Mouse (Mus musculus): ENCODE measurements around the gene Cacna1a.

Cacna1a gene

GRCm38 (mm10) chr8:84639162-84640009, 251.1 kb downstream of the Cacna1a start:
- peak; percentile 89 to 99 for DNase-seq

DNA sequence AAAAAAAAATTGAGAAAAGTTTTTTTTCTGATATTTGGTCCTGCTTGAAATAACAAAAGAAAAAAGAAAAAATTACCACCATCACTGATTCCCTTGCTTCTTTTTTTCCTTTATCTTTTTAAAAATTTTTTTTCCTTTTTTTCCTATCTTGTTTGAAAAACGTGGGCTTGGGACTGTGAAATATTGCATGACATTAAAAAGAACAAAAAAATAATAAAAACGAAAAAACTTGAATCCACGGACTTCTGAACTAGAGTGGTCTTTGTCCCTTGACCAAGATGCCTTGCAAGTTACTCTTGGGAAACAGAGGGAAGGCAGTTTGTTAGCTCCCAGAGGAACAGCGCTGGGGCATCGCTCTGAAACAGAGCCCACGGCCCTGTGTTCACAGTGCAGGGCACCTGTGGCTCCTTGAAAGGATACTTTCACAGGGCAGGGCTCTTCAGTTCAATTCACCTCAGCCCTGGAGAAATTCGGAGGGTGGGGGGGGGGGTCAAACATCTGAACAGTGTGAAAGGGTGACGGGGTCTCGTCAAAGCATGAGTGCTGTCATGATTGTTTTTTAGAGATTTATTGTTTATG, 251.9 kb downstream of the Cacna1a start:
- no peak for DNase-seq

GRCm38 (mm10) chr8:84640617-84641294, 252.5 kb downstream of the Cacna1a start:
- no peak for DNase-seq

GRCm38 (mm10) chr8:84641578-84642361, 253.5 kb downstream of the Cacna1a start:
- no peak for DNase-seq

DNA sequence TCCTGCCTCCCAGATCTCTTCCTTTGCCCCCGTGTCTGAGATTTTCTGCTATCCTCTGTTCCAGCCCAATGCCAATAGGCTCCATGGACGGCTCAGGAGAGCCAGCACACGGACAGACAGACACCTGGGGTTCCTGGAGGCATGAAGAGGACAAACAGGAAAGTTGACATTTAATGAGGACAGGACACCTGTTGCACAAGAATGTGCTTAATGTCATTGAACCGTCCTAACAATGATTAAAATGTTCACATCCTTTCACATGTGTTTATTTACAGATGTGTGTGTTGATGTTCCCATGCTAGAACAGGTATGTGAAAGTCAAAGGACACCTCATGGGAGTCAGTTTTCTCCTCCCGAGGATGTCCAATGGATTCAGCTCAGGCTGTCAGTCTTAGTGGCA, 254.8 kb downstream of the Cacna1a start:
- DNase-seq, result no peak

DNA sequence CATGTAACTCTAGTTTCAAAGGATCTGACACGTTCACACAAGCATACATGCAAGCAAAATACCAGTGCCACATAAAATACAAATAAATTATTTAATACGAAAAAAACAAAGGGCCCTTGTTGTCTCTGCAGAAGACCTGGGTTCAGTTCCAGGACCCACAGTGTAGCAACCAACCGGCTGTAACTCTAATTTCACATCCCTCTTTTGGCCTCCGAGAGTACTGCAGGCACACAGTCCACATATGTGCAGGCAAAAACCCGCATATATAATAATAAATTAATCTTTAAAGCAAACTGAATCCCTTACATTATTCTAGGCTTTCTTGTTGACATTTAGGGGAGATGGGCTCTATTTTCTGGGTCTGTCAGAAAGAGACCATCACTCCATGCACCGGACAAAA, 258.6 kb downstream of the Cacna1a start:
- no peak for DNase-seq

- no peak for DNase-seq
Observed at GRCm38 (mm10) chr8:84647461-84647901, 259.2 kb downstream of the Cacna1a start.

DNA sequence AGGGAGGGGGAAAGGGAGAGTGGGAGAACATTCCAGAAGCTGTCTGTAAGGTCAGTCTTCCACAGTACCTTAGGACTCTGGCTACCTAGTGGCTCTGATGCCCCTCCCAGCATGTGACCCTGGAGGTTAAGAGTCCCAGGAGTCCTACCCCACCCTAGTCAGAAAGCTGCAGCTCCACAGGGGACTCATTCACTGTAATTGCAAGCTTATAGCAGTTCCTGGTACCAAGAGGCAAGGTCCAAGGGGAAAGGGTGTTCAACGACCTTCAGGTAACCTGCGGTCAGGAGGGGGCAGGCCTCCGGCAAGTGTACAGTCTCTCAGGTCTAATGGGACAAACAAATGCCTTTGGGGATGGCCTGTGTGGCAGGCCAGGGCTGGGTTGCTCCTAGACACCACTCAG, 262.0 kb downstream of the Cacna1a start:
- DNase-seq, result no peak

DNA sequence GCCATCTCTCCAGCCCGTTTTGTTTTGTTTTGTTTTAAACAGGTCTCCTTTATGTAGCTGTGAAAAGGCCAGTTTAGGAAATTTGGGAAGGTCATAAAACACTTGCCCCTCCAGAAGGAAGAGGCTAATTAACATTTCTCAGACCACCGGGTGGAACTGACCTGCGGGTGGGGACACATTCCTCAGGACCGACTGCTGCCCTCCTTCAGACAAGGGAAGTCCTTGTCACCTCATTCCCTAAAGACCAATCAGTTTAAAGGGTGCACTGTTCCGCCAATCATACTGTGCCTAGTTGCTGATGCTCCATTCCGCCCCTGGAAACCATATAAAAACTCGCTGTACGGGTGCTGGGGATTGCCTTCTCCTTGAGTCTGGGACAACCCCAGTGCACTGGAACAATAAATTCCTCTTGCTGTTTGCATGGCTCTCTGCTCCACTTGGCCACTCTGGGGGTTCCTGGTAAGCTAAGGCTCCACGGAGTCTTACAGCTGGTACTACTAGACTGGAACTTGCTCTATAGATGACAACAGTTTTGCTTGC, 264.9 kb downstream of the Cacna1a start:
- no peak for DNase-seq

GRCm38 (mm10) chr8:84654597-84654996, 266.4 kb downstream of the Cacna1a start:
- DNase-seq, result no peak

- DNase-seq, result no peak
Observed at GRCm38 (mm10) chr8:84655336-84656190, 267.3 kb downstream of the Cacna1a start.

- no peak for DNase-seq
Observed at GRCm38 (mm10) chr8:84656191-84656525, 267.9 kb downstream of the Cacna1a start.

GRCm38 (mm10) chr8:84656641-84657126, 268.4 kb downstream of the Cacna1a start:
- DNase-seq, result peak; percentile 49 to 56

DNA sequence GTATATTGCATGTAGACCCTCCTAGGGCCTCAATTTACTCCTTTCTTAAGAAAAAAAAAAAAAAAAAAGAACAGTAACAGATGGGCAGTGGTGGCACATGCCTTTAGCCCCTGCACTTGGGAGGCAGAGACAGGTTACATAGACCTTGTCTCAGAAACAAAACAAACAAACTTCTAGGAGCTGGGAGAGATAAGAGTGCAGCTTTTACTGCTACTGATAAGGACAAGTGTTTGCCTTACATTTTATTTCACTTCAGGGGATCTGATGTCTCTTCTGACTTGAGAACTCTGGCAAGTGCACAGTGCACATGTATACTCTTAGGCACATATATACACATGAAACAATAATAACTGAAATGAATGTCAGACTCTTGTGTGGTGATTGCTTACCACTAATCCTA, 269.0 kb downstream of the Cacna1a start:
- DNase-seq, result no peak

DNA sequence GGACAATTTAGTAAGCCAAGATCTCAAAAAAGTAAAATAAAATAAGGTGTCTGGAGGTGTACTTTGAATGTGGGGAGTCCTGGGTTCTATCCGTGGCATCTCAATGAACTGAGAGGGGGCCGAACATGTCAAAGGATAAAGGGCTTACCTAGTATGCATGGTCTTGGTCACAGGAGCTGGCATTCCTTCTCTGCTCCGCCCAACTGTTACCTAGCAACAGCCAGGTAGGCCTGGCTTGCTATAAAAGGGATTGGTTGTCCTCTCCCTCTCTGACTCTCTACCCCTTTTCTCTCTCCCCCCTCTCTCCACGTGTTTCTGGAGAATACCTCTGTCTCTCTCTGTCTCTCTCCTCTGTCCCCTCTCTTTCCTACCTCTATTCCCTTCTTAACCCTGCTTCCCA, 269.4 kb downstream of the Cacna1a start:
- no peak for DNase-seq

GRCm38 (mm10) chr8:84658951-84659350, 270.7 kb downstream of the Cacna1a start:
- DNase-seq, result no peak

- no peak for DNase-seq
Observed at GRCm38 (mm10) chr8:84659936-84660818, 271.9 kb downstream of the Cacna1a start.

GRCm38 (mm10) chr8:84660819-84661457, 272.7 kb downstream of the Cacna1a start:
- no peak for DNase-seq

DNA sequence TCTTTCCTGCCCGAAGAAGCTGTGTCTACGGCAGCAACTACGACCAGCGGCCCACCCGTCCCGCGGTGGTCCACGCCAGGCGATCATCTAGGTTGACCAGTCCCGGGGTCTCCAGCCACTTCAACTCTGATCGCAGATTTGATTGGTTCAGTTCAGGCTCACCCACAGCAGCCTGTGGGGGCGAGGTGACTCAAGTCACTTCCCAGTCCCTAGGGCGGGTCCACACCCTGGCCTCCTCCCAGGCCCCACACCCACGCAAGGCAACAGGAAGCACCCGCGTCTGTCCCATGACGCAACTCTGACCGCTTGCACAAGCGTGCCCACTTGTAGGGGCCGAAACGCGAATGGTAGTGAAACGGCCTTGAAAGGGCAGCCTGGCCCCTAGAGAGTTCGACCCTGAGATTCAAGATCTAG, 273.2 kb downstream of the Cacna1a start:
- peak; percentile 74 to 75 for DNase-seq

- peak; percentile 46 to 60 for DNase-seq
Observed at GRCm38 (mm10) chr8:84661961-84662571, 273.8 kb downstream of the Cacna1a start.
